Mouse (Mus musculus) cerebellum, adult 9-10 months (tissue): ENCODE measurements around the gene Chmp4b.

Source experiments
- DNase-seq: peaks from one replicate; pipeline ENCODE4 v3.0.0; 2022

Gene Chmp4b

DNA sequence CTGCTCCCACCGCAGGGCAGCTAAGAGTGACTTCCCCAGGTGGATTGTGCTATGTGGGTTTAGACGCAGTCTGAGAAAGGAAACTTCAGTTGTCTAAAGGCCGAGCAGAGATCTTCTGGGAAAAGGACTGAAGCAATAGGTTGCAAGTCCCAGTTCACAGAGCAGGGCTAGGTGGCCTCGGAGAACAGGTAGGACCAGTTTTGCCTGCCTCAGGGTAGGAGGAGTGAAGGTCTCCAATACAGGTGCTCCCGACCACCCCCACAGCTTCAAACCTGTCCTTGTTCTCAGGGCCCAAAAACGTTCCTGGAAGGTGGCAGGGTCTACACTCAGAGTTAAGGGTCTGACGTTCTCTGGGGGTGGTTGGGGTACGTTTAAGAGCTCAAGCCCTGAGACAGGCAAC is at the start of gene Chmp4b:
Gene Chmp4b (plus strand): TSS at position 343 of the 400 bp plus-strand sequence.
- DNase-seq = no peak

DNA sequence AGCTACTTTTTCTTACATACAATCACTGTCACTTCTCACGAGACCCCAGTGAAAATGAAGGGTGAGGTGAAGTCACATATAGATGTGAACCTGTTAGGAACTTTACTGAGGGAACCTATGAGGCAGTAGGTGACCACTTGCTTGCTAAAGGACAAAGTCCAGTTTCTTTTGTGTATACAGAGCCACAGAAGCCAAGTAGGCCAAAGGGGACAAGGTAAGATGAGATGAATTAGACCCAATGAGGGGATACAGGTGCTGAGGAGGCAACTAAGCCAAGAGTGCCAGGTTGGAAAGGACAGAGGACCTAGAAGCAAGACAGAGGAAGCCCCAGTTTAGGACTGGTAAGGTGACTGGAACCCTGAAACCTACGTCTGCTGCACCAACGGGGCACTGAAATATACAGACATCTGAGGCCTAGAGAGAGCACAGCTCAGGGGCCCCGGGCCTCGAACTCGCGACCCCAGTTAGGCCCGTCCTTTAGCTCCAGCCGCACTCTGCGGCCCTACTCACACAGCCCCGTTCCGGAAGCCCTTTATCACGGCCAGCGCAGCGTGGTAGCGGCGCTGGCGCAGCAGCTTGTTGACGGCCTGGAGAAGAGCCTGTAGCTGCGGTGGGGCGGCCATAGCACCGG is 48.4 kb upstream of the Chmp4b start:
- no peak for DNase-seq

DNA sequence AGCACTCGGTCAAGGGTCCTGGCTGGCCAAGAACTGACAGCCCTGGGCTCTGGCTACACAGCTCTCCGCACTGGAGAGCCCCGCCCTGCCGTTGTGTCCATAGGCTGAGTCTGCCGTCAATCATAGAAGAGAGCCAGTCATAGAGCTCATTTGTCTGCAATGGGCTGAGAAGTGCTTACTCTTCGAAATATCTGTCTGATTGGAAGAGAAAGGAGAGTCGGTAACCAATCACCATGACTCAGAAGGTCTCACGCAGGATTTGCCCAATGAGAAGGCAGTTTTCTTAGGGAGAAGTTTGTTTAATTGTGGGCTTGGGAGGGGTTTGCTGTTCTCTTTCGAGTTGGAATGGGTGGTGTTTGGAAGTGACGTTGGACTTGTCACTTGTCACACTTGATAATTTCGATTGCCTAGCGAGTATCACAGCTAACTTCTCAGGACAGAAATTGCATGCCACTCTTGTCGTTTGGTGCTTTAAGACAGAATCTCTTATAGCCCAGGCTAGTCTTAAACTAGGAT is 47.8 kb upstream of the Chmp4b start, which contains the start of gene Pxmp4:
Gene Pxmp4 (minus strand): TSS at position 71 of the 516 bp plus-strand sequence.
- peak; percentile 100 for DNase-seq

DNA sequence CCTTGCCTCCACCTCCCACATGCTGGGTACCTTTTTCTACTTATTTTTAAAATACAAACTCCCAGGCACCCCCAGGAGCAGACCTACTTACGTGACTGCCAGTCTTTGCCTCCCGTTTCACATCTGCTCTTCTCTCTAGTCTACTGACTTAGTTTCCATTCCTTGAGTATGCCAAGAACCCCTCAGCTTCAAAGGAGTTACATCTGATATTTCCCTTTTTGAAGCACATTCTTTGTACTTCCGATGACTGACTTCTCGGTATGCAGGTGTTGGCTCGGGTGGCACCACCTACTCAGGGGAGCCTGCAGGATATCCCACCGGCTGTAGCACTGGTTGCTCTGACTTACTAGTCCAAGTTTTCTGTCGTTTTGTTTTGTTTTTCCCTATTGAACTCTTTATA is 47.3 kb upstream of the Chmp4b start:
- DNase-seq = no peak

DNA sequence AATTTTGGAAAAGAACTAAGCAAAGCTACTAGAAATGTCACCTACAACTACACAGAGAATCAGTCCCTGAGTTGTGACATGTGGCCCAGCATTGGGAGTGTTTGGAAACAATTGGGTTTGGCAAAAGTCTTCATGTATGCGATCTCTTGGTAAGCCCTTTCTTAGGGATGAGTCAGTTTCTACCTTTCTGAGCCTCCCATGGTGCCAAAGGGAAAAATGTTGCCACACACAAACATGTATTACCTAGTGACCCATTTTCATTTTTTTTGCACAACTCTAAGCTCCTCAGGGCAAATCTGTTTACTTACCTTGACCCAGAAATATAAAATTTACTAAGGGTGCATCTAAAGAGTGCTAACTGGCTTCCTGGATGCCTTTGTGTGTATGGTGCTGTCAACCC is 44.5 kb upstream of the Chmp4b start:
- DNase-seq = no peak

DNA sequence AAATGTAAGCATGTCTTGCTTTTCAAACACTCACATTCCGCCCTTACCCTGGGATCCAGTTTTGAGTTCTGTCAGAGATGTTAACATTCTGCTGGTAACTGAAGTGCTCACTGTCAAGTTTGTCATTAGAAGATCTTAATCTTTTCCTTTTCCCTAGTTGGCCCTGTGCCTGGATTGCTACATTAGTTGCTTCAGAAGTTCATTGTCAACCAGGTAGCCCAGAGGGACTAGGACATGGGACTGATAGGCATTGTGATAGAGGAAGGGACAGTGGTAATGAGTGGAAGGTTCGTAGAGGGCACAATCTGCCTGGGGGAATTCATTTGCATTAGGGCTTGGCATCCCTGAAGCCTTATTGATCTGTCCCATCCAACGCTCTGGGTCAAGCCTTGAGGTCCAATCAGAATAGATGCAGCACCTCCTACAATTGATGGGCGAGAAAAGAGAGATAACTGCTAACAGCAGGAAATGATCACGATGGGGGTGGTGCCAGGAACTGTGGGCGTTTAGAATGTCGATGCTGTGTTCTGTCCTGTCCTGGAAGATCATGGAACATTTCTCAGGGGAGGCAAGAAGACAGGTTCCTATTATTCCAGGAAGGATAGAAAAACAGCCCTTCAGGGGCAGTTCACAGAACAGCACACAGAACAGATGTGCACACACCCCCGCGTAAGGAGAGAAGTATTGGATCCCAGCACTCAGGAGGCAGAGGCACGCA is 42.3 kb upstream of the Chmp4b start:
- DNase-seq = no peak

DNA sequence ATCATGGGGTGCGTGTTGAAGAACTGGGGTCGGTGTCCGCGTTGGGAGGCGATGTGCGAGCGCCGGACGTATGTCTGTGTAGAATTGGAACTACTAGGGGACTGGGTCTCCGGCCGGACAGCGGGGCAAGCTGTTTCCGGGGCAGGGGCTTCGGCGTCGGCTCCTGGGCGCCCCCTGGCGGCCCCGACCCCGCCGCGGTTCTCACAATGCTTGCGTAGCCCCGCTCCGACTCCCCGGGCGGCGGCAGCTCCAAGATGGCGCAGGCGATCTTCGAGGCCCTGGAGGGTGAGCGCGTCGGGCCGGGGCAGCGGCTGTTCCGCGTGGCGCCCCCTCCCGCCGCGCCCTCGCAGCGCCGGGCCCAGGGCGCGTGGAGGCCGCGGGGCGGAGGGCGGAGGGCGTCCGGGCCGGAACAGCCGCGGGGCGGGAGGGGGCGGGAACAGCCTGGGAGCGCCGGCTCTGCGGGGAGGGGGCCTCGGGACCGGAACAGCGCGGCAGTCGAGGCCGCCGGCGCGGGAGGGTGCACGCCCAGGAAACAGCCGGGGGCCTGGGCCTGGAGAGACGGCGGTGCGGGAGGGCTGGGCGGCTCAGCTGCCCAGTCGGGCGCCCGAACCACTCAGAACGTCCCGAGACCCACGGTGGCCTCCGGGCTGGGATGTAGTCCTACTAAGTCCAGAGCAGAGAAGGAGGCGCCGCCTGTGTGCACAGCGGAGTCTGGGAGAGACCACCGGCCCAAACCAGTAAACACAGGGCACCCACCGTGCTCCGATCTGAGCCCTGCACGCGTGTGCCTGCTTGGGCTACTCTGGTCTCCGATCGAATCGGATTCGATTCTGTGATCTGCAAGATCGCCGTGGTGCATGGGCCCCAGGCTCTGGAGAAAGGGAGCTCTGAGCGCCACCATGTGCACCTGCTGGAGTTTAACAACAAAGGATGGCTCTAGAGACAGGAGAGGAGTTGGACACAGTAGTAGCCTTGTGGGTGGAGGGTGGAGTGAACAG is 38.1 kb upstream of the Chmp4b start, which contains the start of the genes Zfp341 and 4930519P11Rik:
Gene Zfp341 (plus strand): TSS at position 180 of the 998 bp plus-strand sequence.
Gene 4930519P11Rik (minus strand): TSS at position 320 of the 998 bp plus-strand sequence.
- DNase-seq = peak; percentile 88

DNA sequence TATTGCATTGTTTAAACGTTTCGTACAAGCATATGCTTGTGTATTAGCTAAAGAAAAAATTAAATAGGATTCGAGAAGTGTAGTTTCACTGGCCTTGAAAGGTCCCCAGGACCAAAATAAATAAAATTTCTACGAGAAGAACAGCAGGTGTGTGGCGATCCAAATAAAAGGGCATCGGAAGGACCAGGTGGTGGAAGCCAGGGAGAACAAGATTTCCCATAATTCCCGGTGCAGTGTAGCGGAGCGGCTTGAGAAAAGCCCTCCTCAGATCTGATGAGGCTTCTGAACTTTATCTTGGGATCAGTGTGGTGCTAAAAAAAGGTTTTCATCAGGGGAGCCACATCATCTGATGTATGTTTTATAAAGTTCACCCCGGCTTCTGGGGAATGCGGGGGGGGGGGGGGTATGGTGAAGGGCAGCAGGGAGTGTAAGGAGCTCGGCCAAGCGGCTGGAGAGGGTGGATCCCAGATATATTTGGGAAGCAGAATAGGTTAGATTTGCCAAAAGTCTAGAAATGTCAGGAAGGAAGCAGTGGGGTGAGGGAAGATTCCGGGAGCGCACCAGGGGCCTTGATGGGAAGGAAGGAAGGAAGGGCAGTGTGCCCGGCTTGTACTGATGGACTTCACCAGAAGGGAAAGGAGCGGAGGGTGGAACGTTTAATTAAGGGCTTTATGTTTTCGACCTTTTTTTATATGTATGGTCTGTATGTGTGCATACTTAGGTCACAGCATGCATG is 36.5 kb upstream of the Chmp4b start:
- peak; percentile 75 for DNase-seq

DNA sequence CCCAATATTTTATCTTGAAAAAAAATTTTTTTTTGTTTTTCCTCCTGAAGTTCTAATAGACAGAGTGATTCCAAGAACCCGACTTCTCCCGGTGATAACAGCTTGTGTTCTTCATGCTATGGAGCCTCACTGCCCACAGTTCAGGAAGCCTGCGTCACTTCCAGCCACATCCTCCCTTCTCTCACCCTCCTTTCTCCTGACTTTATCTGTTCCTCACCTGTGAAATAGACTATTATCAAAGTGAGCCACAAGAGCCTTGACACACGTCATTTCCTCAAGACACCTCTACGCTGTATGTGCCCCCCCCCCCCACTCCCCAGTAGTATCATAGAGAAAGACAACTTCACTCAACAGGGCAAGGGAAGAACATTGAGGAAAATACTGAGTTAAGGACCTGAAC is 35.8 kb upstream of the Chmp4b start:
- DNase-seq = no peak

DNA sequence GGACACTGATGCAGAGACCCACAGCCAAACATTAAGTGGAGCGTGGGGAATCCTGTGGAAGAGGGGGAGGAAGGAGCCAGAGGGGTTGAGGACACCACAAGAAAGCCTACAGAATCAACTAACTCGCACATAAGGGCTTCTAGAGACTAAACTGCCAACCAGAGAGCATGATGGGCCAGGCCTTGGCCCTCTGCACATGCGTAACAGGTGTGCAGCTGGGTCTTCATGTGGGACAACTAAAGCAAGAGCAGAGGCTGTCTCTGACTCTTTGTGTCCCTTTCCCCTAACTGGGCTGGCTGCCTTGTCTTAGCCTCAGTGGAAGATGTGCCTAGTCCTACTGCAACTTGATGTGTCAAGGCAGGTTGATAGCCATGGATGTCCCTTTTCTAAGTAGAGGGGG is 34.4 kb upstream of the Chmp4b start:
- no peak for DNase-seq

DNA sequence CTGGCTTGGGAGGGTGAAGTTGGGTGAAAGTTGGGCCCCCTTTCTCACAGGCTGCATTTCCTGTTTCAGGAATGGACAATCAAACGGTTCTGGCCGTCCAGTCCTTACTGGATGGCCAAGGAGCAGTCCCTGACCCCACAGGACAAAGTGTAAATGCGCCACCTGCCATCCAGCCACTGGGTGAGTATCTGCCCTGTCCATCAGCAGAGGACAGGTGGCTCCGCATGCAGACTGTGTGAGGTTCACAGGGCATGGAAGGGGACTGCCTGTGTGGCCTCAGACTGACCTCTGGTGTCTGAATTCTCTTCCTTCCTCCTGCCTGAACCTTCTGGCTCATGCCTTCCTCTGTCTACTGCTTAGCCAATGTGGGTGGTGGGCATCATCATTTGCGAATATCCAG is 29.8 kb upstream of the Chmp4b start:
- DNase-seq = no peak

DNA sequence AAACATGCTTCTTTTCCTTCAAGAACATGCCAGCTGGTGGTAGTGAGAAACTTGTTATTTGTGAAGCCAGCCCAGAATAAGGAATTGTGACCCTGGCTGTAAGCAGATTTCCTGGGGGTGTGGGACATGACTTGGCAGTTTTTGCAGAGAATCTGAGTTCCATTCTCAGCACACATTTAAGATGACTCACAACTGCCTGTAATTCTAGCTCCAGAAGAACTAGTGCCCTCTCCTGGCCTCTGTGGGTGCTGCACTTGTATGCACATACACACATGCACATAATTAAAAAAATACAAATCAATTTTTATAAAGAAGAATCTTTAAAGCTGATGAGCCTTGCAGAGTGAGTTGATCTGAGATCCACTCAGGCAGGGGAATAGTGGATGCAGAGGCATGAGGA is 27.4 kb upstream of the Chmp4b start:
- no peak for DNase-seq

DNA sequence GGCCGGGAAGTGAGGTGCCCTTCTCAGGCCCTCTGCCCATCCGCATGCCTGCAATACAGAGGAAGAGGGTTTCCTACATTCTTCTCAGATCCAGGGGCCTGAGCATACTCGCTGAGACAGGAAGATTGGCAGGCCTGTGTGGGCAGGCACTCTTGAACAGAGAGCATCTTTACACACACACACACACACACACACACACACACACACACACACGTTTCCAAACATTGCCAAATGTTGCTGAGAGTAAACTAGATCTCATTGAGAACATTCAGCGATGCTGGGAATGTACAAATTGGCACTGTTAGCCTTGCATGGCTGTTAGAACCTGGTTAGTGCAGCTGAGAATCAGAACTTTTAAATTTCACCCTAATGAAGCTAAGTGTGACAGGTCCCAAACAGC is 21.0 kb upstream of the Chmp4b start:
- no peak for DNase-seq

DNA sequence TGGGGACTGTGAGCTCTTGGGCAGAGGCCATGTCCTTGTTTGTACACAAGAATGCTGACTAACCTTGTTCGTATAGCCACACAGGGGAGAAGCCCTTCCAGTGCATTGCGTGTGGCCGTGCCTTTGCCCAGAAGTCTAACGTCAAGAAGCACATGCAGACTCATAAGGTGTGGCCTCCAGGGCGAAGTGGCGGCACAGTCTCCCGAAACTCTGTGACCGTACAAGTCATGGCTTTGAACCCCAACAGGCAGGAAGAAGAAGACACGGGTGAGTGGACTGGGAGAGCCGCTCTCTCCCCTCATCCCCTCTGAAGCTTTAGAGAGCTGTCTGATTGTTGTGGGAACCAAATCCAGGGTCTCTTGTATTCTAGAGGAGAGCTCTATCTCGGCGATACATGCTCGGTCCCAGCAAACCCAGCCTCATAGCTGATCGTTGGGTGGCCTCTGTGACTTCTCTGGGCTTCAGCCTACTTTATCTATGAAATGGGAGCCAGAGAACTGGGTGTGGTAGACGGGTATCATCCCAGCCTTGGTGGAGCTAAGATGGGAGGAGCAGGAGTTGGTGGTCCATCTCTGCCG is 19.2 kb upstream of the Chmp4b start:
- no peak for DNase-seq

DNA sequence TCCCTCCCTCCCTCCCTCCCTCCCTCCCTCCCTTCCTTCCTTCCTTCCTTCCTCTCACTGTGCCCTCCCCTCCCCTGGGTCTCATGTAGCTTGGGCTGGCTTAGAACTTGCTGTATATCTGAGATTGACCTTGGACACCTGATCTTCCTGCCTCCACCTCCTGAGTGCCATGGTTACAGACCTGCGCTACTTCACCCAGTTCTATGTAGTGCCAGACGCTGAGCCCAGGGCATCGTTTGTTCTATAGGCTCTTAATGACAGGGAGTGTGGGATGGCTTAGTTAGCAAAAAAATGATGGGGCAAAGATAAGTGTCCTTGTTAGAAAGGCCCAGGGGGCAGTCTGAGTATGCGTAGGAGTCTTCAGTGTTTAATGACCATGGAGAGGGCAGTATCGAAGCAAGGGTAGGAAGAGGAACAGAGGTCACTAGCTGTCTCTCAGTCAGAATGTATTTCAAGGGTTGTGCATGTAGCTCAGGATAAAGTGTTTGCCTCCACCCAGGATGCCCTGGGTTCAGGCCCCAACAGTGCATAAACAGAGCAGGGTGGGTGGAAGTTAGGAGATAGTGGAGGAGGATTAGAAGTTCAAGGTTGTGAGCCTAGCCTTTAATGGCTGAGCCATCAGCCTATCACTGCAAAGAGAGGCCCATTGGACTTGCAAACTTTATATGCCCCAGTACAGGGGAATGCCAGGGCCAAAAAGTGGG is 18.3 kb upstream of the Chmp4b start:
- DNase-seq = no peak

DNA sequence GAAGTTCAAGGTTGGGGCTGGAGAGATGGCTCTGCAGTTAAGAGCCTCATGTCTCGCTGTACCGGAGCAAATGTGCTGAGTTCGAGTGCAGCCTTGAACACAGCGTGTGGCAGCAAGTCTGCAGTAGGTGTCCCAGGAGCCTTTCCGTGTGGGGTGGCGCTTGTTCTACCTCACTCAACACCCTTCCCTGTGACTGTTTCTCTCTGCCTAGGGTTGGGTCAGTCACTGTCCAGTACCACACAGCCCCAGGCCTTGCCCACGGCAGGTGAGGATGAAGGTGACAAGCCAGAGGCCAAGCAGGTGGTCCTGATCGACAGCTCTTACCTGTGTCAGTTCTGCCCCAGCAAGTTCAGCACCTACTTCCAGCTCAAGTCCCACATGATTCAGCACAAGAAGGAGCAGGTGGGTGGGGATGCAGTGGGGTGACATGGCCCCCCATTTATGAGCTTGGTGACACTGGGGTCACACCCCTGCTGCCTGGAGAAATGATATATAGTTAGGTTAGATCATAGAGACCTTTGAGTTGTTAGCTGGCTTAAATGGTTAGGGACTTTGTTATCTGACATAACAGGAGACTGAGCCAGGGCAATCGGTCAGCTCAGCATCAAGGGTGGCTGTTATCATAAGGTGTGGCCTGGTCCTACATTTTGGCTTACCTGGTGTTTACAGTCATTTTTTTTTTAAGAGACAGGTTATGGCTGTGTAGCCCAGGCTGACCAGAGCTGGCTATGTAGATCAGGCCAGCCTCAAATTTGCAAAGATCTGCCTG is 17.4 kb upstream of the Chmp4b start:
- no peak for DNase-seq

DNA sequence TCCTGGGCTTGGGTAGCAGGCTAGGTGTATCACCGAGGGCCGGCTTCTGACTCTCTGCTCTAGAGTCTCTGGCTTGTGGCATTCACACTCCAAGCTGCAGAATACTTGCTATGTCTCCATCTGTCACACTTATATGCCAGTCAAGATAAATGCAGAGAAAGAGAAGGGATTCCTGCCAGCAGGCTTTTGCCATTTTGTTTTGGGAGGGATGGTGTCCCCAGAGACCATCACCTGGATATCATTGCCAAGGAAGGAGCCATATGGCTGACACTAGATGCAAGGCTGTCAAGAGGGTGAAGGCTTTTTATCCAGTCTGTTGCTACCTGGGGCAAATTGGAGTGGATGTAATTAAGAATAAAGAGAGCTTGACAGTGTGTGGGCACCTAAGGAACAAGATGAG is 15.7 kb upstream of the Chmp4b start:
- peak; percentile 50 for DNase-seq

DNA sequence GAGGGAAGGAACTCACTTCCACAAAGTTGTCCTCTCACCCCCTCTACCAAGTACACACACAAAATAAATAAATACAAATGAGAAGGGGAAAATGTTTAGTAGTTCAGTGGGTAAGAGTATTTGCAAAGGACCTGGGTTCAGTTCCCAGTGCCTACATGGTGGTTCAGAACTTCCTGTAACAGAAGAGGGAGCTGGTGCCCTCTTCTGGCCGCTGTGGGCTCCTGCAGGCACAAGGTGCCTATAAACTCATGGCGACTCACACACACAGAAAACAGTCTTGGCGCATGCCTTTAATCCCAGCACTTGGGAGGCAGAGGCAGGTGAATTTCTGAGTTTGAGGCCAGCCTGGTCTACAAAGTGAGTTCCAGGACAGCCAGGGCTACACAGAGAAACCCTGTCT is 13.0 kb upstream of the Chmp4b start:
- no peak for DNase-seq

DNA sequence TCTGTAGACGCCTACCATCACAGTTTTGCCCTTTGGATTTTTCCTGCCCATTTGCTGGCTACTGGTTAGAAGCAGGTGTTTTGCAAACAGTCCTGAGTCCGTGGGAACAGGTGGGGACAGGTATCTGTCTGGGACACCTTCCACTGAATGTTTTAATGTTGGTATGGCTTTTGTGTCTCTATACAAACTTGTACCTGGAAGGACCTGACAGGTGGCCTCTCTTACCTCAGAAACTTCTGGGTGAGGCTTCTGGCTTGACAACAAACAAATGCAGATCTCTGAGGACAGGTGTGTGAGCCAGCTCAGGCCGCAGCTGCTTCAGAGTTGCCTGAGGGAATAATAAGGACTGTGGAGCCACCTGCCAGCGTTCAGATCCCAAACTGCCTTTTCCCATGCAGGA is 12.4 kb upstream of the Chmp4b start:
- DNase-seq = no peak

DNA sequence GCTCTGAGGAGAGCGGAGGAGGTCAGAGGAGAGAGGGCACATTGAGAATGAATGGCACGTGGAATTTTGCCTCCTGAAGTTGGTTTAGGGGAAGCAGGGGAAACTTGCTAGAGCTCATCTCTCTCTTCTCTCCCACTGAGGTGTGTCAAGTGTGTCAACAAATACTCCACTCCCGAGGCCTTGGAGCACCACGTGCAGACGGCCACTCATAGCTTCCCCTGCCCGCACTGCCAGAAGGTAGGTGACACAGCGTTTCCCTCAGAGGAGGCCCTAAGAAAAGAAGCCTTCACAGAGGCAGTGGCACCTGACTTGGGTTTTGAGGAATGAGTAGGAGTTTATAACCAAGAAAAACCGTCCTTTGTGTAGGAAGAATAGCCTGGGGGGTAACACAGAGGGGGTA is 10.3 kb upstream of the Chmp4b start:
- DNase-seq = no peak
